Mouse (Mus musculus) layer of hippocampus, adult 8-10 months (tissue): Measurements from ENCODE around the gene Clstn3. TPM values are rescaled to one million over a fixed set of nuclear protein-coding genes. Genes with fewer than 3 reads are reported as not detected.
"Not testable (repeated sequence)": the region's sequence is repeated elsewhere in the genome, so short reads cannot be mapped to it uniquely, and the experiment has no call there.

Experiments used
- DNase-seq, 2 experiments: peaks; one replicate each; pipeline ENCODE4 v3.0.0; 2022; ENCODE audit warnings: low spot score in 2 of 2
- total RNA-seq, 4 experiments: library from RNA; stranded (reverse); gene quantifications; 2 replicates each; pipeline ENCODE4 v1.2.4; 2022

Gene Clstn3
- total RNA-seq, 4 experiments from 2014 or later, result 249 to 296 (median 280) TPM

DNA sequence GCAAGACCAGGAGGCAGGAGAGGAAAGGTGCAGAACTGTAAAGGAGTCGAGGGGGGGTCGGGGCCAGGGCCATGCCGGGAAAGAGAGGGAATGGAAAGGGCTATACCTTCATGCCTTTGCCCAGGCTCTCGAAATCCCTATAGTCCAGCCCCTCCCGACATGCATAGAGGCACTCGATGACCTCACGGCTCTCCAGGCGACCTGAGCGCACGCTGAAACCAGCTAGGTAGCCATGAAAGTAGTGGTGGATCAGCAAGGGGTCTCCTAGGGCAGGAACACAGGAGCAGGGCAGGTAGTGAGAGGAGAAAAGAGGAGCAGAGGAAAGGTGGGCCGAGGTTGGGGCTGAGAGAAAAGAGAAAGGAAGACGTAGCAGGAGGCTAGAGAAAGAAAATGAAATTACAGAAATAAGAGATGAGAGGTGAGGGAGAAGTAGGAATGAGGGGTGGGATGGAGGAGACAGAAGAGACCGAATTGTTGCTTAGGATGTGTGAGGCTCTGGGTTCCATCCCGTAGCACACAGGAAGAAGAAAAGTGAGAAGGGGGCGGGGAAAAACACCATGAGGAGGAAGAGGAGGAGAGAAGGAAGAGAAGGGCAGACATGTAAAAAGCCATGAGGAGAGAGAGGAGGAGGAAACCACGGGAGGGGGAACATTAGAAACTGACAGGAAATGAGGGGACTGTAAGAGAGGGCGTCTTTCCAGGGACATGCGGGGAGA, 14.8 kb downstream of the Clstn3 start:
- DNase-seq, result no peak

GRCm38 (mm10) chr6:124448959-124449667, 15.5 kb downstream of the Clstn3 start:
- DNase-seq, result no peak

DNA sequence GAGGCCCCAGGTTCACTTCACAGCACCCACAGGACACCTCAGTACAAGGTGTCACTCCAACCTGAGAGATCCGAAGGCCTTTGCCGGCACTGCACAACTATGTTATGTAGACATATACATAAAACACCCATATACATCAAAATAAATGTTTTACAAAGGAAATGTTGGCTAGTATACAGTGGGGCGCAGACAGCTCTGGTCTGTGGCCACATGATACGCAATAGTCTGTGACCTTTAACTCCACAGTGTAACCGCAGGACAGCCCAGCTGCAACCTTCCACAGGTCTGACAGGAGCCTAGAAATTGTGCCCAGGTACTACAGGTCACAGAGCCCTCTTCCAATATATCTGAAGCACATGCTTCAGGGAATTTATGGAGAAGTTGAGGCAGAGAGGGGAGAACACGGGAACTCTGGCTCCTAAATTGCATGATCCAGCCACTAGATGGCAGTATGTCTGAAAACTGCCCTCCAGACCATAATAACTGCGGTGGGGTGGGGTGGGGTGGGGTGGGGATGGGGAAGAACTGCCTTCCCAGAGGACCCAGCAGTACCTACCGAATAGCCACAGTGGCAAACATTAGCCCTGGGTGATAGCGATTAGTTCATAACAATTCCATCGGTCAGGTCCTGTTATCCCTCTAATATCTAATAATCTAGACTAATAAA, 16.3 kb downstream of the Clstn3 start:
- no peak for DNase-seq

- DNase-seq, result no peak
Measured at GRCm38 (mm10) chr6:124447356-124447755, 17.2 kb downstream of the Clstn3 start.

DNA sequence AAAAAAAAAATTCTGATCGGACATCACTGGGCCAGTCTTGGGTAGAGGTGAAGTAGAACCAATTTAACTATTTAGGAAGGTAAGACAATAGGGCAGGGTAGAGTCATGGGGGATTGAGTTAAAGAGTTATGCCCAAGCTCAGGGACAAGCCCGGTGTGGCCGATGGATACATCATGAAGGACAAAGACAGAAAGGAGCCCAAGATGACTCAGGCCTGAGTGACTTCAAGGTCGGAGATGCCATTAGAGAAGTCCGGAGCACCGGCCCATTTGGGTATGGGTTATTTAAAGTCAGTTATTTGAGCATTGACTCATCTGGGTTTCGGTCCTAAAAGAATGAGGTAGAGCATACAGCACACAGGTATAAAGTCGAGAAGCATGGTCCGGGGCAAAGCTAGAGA, 18.1 kb downstream of the Clstn3 start:
- no peak for DNase-seq

DNA sequence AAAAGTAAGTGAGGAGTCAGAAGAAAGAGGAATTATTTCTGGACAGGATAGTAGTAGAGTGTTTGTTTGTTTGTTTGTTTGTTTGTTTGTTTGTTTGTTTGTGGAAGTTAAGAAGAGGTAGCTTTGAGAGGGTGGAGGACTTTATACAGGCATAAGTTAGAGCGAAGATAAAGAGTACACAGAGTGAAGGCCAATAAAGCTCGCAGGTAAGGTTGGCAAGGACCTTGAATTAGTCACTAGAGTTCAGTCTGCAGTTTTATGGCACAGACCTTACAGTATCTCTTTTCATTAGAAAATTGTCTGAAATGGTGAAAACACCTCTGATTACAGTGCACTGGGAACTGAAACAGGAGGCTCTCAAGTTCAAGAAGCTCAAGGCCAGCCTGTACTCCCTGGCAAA, 18.6 kb downstream of the Clstn3 start:
- no peak for DNase-seq

DNA sequence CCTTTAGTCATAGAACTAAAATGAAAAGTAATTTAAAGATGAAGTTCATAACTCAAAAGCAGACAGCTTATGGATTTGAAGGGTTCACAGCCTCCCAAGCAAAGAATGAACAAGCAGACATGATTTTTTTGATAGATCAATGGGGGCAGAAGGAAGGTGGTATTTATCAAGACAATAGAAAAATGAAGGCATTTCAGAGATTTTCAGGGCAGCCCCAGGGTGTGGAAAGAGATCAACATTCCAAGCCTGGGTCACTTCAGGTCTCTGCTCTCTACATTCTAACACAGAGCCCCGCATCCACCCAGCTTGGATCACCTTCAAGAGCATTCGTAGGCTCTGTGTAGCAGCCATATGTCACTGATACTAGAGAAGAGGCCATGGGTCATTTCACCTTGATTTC, 21.3 kb downstream of the Clstn3 start:
- no peak for DNase-seq

GRCm38 (mm10) chr6:124436245-124436644, 28.3 kb downstream of the Clstn3 start:
- no peak for DNase-seq

- no peak for DNase-seq
Measured at GRCm38 (mm10) chr6:124435173-124435572, 29.4 kb downstream of the Clstn3 start.

- no peak for DNase-seq
Measured at GRCm38 (mm10) chr6:124433688-124434324, 30.8 kb downstream of the Clstn3 start.

GRCm38 (mm10) chr6:124430784-124431495, 33.7 kb downstream of the Clstn3 start:
- DNase-seq, result no peak

DNA sequence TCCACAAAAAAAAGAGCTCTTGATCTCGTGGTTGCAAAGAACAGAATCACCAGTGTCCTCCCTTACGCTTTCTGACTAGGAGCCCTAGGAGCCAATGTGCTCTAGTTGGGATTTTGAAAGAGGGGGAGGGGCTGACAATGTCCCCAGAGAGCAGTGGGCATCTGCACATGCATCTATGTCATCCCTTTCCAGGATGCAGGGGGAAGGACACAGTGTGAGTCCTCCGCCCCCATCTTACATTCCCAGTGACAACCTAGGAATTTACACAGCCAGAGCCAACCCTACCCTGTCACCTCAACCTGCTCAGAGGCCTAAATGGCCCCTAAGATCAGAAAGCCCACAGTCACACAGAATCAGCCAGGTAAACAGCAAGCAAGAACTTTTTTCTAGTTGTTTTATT, 34.2 kb downstream of the Clstn3 start:
- no peak for DNase-seq

DNA sequence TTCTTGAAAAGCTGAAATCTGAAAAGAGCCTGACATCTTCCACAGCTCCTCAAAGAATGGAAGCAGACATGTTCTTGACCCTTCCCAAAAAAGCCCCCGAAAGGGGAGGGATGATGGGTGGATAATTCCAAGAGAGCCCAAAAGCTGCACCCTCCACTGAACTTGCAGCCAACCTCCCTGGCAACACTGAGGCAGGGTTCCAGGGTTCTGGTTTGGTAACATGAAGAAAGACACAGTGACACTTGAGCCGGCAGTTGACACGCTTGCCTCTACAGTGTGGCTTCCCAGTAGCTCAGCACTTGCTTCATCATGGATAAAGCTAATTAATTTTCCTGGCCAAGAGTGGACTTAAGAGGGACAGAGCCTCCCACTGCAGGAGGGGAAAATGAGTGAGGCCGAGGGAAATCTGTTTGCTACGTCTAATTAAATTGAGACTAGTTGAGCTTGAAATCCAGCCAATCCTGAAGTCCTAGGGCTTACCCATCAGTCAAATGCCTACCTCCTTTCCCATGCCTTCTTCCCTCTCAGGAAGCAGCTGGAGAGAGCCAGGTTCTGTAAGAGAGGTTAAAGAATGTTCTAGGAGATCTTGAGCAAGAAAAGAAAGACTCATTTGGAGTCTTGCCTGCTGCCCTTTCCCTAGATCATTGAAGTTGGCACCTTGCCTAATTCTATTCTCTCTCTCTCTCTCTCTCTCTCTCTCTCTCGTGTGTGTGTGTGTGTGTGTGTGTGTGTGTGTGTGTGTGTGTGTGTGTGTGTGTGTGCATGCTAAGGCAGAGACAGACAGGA, 36.6 kb downstream of the Clstn3 start:
- DNase-seq, result no peak

- no peak for DNase-seq
Measured at GRCm38 (mm10) chr6:124427289-124427688, 37.3 kb downstream of the Clstn3 start.

- DNase-seq, result no peak
Measured at GRCm38 (mm10) chr6:124426604-124427003, 38.0 kb downstream of the Clstn3 start.

- no peak for DNase-seq
Measured at GRCm38 (mm10) chr6:124425523-124425922, 39.1 kb downstream of the Clstn3 start.

DNA sequence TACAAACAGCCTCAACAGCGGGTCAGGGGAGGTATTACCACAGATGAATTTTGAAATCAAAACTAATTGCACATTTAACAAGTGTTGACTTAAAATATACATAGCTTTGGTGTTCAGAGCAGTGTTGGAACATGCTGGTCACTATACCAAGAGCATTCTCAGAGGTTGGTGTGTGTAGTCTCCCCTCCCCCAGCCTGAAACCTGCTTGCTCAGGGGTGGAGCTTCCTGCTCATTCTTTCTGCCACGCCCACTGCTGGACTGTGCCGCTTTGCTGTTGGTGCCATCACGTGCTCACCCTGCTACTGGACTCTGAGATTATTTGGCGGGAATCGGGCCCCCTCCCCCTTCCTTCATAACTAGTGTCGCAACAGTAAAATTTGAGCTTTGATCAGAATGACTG, 39.6 kb downstream of the Clstn3 start:
- DNase-seq, result not testable (repeated sequence)

GRCm38 (mm10) chr6:124424068-124424498, 40.5 kb downstream of the Clstn3 start:
- DNase-seq, result no peak

GRCm38 (mm10) chr6:124418686-124419085, 45.9 kb downstream of the Clstn3 start:
- no peak for DNase-seq

GRCm38 (mm10) chr6:124415347-124416088, 49.1 kb downstream of the Clstn3 start:
- peak; percentile 84 to 89 for DNase-seq
